Mouse (Mus musculus) frontal cortex, postnatal 10 days (tissue): ENCODE data around the gene Cd3e.
A peak's percentile ranks its signal among the peaks of the same experiment; 100 is the strongest.
"Not testable (repeated sequence)": the region's sequence is repeated elsewhere in the genome, so short reads cannot be mapped to it uniquely, and the experiment has no call there.

Experiments
- DNase-seq, 2 experiments: peaks; one replicate each; pipeline ENCODE4 v3.0.0; 2022; ENCODE audit warnings: low spot score in 2 of 2, mixed read lengths in 1 of 2

The Cd3e gene

DNA sequence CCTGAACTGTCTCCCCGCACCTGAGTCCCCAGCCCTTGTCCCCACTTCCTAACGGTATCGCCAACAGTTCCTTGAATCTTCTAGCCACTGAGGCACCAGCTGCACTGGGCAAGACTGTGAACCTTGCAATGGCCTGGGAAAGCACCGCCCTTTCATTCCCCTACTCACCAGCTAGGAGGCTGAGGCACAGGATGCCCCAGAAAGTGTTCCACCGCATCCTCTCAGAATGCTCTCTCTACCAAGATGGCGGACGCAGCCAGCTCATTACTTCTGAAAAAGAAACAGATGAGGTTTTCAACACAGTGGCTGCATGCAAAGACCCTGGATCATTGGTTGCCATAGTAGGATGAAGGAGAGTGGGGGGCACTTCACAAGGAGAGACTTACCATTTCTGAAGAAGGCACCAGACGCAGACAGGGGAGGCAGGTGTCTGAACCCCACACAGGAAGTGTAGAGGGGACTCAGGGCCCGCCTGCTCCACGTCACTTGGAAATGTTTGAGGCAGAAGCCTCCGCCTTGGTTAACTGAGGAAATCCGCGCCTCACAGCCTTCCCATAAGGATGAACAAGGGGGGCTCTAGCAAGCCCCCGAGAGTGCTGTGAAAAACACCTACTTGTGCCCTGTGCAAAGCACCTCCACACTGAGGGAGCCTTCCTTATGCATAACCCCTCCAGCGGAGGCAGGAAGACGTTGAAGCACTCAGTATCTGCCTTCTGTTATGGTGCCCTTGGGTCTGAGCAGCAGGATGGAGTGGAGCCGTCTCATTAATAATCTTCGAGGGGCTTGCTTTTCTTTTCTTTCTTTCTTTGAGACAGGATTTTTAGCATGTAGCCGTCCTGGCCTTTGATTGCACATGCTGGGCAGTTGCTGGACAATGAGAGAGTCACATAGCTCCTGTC is at the start of gene Cd3e:
Gene Cd3e, minus strand, starts transcription at position 448 of the 899 bp plus-strand sequence.
- no peak for DNase-seq

DNA sequence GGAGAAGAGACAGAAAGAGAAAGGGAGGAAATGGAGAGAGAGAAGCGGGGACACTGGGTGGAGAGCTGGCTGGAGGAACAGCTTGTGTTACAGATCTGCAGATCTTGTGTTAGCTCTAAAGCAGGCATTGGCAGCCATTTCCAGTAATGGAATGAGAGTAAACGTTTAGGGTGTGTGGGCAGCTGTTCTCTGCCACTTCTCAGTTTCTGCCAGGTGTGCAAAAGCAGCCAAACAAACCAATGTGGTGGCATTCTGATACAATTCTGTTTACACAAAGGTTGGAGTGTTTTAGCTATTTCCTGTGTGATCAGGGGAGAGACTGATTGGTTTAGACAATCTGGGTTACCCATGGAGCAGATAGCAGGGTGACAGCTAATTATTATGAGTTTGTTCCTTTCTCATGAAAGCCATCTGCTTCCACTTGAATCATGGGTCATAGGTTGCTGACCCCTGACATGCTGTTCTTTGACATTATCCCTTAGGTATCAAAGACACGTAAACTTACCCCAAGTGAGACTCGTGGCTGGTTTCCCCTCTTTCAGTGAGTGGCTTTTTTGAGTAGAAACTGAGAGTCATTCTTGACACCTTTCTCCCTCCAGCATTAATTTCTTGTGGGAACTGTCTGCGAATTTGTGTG is 49.0 kb upstream of the Cd3e start:
- no peak for DNase-seq

DNA sequence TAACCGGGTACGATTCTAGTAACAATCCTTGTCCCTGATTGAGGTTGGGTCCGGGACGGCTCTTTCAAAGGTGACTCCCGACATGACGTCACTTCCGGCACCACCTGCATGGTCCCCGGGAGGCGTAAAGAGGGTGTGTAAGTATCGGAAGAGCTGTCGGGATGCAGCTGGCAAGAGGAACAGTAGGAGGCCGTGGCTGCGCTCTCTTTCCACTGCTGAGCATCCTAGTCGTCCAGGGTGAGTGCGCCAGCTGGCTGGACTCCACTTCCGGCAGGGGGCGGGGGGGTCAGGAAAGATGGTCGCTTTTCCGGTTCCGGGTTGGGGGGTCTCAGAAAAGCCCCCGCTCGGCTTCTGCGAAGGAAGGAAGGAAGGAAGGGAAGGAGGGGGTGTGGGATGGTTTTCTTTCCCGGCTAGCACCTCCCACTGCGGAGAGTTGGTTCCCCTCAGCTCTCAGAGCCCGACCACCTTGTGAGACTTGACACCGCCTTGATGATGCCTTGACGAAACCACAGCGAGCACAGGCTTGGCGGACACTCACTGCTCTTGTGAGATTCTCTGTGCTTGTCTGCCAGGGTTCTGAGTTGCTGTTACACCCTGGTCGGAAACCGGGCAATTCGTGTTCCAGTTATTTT is 45.8 kb upstream of the Cd3e start, which contains the start of gene Mpzl3:
Gene Mpzl3, plus strand, starts transcription at position 105 of the 632 bp plus-strand sequence.
- peak; percentile 82 to 87 for DNase-seq

DNA sequence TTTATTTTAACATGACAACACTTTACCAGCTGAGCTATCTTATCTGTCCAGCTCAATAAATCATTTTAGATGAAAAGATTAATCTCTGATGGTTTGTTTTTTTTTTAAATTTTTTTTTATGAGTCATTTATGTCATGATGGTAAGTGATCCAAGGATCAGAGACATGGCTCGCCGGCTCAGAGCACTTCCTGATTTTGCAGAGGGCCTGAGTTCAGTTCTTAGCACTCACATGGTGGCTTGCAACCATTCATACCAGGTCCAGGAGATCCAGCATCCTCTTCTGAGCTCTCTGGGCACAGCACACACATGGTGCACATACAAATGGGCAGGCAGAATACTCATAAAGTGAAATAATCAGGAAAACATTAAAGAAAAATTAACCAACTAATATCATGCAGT is 40.9 kb upstream of the Cd3e start:
- no peak for DNase-seq

DNA sequence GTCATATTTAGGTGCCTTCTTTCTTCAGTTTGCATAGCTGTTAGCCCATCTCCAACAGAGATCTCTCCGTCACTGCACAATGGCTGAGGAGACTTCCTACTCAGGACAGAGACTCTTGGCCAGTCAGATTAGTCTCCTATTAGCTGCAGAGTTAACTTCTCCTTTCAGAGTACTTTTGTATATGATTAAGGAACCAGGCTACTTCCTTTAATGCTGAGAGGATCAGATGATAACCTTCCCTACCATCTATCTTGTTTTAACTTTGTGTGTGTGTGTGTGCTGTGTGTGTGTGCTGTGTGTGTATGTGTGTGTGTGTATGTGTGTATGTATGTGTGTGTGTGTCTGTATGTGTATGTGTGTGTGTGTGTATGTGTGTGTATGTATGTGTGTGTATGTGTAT is 40.3 kb upstream of the Cd3e start:
- DNase-seq, result no peak

DNA sequence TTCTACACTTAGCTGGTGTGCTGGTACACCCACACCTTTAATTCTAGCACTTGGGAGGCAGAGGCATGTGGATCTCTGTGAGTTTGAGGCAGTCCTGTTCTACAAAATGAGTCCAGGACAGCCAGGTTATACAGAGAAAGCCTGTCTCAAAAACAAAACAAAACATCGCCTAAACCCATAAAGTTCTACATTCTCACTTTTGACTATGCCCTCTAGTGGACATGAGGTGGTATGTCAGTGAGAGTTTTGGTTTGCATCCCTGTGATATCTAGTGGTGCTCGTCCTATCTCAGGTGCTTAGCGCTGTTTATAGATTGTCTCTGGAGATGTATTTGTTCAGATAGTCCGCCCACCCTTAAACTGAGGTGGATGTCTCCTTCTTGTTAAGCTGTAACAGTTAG is 39.1 kb upstream of the Cd3e start:
- DNase-seq, result no peak

DNA sequence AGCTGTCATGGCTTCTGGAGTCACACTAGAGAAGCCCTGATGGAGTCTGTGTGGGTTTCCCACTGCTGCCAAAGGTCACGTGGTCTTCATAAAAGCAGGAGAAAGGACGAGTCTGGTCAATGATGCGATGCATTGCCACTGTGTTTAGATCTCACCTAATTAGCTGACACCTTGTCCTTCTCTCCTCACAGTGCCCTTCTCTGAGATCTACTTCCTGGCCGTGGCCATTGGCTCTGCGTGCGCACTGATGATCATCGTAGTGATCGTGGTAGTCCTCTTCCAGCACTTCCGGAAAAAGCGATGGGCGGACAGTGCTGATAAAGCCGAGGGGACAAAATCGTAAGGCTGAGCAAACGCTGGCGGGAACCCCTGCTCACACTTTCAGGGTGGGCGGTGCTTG is 37.5 kb upstream of the Cd3e start:
- DNase-seq, result no peak

DNA sequence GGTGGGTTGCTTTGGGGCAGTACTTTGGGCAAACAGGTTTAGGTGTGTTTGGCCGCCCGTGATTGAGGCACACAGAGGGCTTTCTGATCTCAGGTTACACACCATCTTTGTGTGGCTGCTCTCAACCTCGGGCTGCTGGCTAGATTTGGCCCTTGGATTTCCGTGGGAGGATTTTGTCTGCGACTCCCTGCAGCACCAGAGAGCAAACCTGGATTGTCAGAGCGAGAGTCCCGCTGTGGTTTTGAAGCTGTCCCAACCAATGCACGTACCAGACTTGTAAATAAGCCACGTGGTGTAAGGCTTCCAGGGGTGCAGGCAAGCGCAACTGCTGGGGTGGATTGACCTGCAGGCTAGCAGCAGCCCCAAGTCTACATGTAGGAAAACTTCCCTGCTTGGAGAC is 33.5 kb upstream of the Cd3e start:
- DNase-seq, result no peak

DNA sequence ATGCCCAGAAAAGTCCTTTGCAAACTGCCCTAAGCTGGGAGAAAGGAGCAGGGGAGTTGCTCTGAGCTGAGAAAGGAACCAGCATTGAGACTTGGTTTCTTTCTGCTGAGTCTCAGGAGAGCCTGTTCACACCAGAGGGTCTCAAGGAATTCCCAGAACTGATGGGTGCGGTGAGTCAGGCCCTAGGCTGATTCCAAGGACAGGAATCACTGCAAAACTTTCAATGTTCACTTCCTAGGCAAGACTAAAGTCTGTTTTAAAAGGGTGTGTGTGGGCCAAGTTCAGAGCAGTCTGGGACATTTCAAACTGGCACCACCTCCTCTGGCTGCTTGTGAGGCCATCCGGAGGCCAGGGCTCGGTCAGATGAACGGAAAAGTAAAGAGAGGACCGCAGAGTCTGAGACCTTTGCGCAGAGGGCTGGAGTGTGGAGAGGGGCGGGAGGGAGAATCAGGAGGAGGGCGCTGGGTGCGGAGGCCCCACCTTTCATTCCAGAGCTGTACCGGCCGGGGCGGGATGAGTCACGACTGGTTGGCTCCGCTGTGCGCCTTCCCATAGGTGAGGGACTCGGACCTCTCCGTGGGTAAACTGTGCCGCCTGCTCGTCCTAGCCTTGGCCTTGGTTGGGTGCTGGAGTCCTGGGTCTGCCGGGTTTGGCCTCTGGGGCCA is 32.8 kb upstream of the Cd3e start:
- no peak for DNase-seq

DNA sequence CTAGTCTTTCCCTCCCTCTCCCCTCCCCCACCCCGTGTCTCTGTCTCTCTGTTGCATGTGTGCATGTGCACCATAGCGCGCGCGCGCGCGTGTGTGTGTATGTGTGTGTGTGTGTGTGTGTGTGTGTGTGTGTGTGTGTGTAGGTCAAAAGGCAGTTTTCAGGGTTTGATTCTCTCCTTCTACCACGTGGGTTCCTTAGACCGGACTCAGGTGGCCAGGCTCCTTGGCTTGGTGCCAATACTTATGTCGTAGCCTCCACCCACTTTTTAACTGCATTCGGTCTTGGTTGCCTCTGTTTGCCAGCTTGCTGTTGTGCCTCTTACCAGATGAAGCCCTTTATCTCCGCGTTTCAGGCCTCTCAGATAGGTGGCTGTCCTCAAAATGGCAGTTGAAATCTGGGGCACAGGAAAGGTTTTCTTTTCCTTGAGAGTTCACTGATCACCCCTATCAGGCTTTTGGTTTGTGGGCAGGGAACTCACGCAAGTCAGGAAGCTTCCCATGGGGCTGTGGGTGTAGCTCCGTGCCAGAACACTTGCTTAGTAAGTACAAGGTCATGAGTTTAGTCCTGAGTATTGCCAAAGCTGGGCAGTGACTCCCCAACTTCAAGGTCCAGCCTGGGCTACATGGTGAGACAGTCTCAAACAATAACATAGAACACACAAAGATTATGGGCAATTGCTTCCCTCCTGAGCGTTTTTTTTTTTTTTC is 31.9 kb upstream of the Cd3e start:
- DNase-seq, result no peak

DNA sequence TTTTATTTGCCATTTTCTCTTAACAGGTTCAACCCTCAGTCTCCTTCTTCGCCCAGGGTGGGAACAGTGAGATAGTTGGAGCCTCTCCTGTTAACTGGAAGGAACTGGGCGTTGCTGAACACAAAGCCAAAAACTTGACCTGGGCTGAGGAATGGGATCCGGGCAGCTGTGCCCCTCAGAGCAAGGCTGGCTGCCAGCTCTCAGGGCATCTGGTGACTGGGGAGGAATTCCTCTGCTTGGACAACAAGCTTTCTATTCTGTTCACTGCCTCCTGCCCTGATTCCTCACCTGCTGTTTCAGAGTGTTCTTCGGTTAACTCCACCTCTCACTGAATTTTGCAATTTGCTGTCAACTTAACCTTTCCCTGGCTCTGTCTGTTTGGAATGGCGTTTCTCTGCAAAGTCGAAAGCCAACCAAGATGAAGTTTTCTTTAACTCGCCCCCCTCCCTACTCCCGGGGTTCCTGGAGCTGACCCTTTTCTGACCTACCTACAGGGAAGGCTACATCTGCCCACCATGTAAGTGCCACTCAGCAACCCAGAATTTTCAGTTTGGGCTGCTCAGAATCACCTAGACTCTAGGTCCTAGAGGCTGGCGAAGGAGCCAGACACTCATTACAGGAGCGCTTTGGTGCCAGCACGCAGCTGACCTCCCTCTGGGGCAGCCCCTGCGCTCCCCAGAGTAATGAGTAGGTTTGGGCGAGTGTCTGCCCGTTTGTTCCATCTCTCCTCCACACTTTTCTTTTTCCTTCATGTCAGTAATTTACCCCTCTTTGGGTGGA is 30.8 kb upstream of the Cd3e start:
- no peak for DNase-seq

DNA sequence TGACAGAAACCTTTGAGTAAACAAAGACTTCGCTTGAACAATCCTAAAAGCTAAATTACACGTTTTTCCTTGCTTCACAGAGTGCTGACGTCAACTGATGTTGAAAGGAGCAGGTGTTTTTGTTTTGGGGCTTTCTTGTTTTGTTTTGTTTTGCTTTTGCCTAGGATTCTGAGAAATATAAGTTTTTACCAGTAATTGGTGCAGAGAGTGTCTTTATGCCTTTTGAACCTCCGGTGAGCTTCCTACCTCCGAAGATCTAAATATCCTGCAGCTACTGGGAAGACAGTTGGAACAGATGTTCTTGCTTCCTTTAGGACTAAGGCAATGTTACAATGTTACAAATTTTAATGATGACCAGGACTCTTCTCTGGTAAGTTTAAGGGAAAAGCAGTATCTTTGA is 30.1 kb upstream of the Cd3e start, which contains the start of gene Mpzl2:
Gene Mpzl2, plus strand, starts transcription at position 301 of the 400 bp plus-strand sequence.
- DNase-seq, result no peak

DNA sequence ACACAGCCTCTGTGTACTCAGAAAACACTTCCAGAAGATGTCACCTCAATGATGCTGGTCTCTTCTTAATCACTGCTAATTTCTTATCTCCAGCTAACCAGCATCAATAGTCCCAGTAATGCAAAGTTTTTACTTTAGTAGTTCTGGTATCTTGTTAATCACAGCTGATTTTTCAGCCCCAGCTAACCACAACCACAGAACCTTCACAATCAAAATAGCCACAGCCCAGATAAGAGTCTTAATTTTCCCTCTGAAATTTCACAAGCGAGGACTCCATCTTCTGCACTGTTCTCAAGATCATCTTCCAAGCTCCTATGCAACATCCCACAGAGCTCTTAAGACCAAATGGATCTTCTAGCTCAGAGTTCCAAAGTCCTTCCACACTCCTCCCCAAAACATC is 28.4 kb upstream of the Cd3e start:
- DNase-seq, result not testable (repeated sequence)

DNA sequence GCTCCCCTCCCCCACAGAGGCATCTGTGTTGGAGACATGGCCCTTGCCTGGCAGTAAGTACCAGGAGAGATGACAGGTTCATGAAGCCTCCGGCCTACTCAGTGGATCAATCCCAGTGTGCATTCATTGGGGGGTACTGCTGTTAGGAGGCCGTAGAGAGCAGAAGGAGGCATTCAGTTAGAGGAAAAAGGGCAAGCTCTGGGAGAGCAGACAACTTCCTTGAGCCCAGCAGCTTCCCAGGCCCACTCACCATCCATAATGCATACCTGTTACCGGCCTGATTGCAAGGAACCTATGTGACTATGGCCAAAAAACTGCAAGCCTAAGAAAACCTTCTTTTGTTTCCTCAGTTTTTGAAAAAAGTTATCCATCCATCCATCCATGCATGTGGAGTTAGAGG is 25.1 kb upstream of the Cd3e start:
- no peak for DNase-seq

DNA sequence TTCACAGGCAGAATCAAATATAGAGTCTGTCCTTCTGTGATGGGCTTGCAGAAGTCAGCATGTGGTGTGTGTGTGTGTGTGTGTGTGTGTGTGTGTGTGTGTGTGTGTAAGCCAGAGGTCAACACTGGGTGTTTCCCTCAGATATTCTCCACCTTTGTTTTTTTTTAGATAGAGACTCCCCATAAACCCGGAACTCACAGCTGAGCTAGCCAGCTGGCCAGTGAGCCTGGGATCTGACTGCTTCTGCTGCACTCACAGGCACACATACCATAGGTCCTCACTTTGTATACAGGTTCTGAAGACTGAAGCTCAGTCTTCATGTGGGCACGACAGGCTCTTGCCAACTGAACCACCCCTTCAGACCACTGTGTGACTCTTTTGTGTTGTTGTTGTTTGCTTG is 22.8 kb upstream of the Cd3e start:
- no peak for DNase-seq

DNA sequence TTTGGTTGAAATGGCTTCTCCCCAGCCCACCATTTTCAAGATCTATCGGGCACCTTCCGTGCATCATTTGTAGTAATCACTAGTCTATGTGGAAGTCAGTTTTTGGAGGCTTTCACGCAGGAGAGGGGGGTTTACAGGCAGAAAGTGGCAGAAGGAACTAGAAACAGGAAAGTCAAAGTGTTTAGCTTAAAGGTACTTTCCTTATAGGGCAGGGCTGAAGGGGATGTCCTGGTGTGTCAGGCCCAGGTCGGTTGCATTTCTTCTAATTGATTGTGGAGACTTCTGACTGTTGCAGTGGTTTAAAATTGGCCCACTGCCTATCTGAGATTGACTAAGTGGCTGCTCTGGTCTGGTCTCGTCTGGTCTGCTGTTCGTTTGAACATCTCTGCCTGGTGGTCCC is 20.9 kb upstream of the Cd3e start:
- no peak for DNase-seq

DNA sequence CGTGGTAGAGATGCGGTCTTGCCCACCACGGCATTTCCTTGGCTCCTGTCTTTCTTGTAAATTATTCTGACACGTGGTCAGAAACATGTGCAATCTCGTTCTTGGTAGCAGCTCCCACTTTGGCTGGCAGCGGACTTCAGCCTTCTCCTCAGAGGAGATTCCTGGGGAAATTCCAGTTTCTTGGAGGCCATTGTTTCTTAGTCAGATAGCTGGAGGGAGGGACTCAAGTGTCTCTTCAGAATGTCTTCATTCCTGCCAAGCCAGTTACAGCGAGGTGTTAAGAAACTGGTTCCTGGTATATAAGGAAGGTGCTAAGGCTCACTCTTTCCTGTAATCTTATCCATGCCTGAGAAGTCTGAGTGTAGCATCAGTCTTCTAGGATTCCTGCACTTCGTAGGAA is 17.9 kb upstream of the Cd3e start:
- DNase-seq, result no peak

DNA sequence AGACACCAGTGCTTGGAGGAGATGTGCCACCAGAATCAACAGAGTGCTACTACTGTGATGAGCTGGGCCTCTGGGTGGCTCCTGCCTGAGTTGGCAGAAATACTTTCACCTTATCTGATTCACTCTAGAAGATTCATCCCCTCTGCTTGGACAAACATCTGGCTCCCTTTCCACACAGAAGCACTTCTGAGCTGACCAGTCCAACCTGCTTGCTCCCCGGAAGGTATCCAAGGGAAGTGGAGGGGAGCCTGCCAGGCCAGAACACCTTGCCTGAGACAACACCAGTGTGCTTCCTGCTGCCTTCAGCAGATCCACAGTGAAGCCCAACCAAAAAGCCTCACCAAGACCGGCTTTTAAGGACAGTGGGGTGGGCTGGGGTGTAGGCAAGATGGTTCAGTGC is 14.8 kb upstream of the Cd3e start:
- no peak for DNase-seq

DNA sequence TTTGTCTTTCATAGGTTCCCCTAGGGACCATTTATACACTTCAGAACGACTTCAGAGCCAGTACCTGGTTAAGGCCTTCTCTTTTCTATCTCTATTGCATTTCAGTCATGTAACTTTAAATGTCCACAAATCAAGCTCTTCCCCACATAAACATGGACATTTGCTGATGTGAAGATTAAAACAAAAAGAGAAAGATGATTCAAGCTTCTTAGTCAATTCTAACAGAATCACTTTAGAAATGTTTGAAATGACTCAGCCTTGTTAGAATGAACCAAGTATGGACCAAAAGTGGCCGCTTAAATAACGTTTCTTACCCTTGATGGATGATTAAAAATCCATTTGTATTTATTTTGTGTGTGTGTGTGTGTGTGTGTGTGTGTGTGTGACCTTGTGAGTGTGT is 14.2 kb upstream of the Cd3e start:
- DNase-seq, result no peak

DNA sequence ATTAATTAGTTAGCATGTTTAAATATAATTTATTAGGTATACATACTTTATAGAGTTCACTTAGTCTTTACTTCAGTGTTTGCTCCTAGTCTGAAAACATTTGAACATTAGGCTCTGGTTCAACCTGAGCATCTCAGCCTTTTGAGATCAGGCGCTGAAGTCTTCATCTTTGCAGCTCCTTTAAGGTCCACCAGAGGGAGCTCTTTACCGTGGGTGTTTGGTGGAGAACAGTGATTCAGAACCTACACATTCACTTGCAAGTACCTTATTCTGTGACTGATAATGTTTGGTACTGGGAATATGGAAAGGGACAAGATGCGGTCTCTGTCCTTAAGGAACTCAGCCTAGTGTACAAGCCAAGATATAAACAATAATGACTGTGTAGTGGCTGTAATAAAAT is 13.4 kb upstream of the Cd3e start:
- peak in 1 of 2 experiments; percentile 40 for DNase-seq

DNA sequence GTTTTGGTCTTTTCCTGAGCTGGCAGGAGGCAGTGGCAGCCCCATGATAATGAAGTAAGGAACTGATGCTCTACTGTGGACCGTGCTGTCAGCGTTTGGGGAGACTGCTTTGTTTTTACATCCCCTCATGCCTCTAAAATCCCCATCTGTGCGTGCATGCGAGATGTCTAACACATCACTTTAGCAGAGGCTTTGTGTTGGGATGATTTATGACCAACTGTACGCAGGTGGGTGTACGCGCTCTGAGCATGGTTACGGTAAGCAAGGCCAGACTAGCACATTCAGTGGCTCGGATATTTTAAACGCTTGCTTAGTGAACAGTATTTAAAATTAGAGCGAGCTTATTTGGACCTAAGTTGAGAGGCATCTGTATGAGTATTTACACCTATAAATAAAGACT is 8.6 kb upstream of the Cd3e start:
- DNase-seq, result peak; percentile 14 to 20
